Mouse (Mus musculus) stomach, postnatal 0 days (tissue): ENCODE results near the gene Aifm3.

Source experiments
- CTCF ChIP-seq: IDR thresholded peaks from 2 replicates; pipeline ENCODE4 v1.5.1; 2016; ENCODE audit warnings: antibody characterized with exemption, low read depth, mild to moderate bottlenecking, moderate library complexity
- EP300 ChIP-seq: optimal IDR thresholded peaks from 2 replicates; pipeline ENCODE3; 2016; ENCODE audit warnings: antibody characterized with exemption

GRCm38 (mm10) chr16:17518910-17519309 is 29.5 kb downstream of the Aifm3 start:
- TF ChIP-seq EP300 (no peak), CTCF (no peak)
